8 mouse cellular contexts compared by ENCODE assay signal in the genomic region with DNA sequence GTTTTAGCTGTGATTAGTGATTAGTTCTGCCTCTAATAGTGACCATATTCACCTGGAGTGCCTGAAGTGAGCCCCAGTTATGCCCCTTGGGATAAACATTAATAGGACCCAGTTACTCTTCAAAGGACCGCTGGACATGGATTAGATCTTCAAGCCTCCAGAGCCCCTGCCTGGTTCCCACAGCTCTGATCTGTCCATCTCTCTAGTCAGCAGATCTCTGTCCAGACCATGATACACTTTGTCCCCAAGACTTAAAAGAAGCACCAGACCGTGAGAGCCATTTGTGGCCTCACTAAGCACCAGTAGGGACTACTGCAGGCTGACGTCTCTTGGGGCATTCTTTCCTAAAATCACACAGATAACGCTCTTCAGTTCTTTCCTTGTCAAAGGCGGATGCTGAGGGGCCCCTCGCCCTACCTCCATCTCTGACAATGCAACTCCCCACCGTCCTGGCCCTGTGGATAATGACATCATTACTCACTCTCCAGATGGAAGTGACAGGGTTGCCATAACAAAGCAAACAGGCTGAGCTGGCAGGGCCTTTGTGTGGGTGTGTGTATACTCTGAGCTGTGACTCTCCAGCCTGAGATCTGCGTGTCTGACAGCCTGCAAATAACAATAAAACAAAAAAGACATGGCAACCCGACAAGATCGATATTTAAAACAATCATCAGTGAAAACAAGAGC. TPM values are rescaled to one million over a fixed set of nuclear protein-coding genes. Genes with fewer than 3 reads are reported as not detected.
A peak's percentile ranks its signal among the peaks of the same experiment; 100 is the strongest.
DNase-seq lines count a peak whose midpoint lies in the region; ATAC-seq and TF ChIP-seq lines count a peak whose summit lies in the region.

No protein-coding gene starts in this region.

- no peak for TF ChIP-seq POLR2A in kidney, adult 2 months (IDR thresholded peaks at IDR 0.05; ENCODE audit: low read depth, low read length)

- H3K27me3 ChIP-seq in kidney, adult 2 months (replicated peaks; ENCODE audit: control insufficient read depth, insufficient read depth, low read length), result no peaks in the 10 kb centered on the region
- H3K27me3 ChIP-seq in neural tube, embryonic 12.5 days (replicated peaks), result no peaks in the 10 kb centered on the region

- 34% methylated on average over 10 of the region's 10 CpGs for WGBS in kidney, adult 2 months
- 9% methylated on average over 10 of the region's 10 CpGs for WGBS in neural tube, embryonic 12.5 days

- peak overlapping the region; percentile 48 for H3K4me2 ChIP-seq in neural tube, embryonic 12.5 days (replicated peaks)

- peak; percentile 89 for DNase-seq in Muller cell, postnatal 12 days (ENCODE audit: inconsistent ontology term)
- peak; percentile 62 to 65 for DNase-seq in cerebellum, postnatal 10 days
- DNase-seq in heart, adult 8-10 months (ENCODE audit: low spot score), result peak; percentile 17
- peak; percentile 74 for DNase-seq in kidney, adult 2 months
- peak; percentile 49 for DNase-seq in left cerebral cortex, postnatal 4 days
- DNase-seq in thymus, postnatal 10 days (ENCODE audit: low spot score in 2 of 2), result no peak
- no peak for DNase-seq in spleen, postnatal 14 days (ENCODE audit: low spot score in 2 of 2)

- H3K36me3 ChIP-seq in kidney, adult 2 months (ENCODE audit: control insufficient read depth, insufficient read depth, low read length), result no peaks in the 10 kb centered on the region
- no peaks in the 10 kb centered on the region for H3K36me3 ChIP-seq in neural tube, embryonic 12.5 days

- H3K9me3 ChIP-seq in neural tube, embryonic 12.5 days, result no peaks in the 10 kb centered on the region

- H3K4me1 ChIP-seq in kidney, adult 2 months (ENCODE audit: control insufficient read depth, insufficient read depth, low read length), result peaks cover 7% of the 10 kb centered on the region; the same call in 1 of the 2 replicates
- peaks cover 25% of the 10 kb centered on the region for H3K4me1 ChIP-seq in neural tube, embryonic 12.5 days

- ATAC-seq in neural tube, embryonic 12.5 days (ENCODE audit: low FRiP score, low read depth), result peak; percentile 92

- no peak overlapping the region for H3K27ac ChIP-seq in kidney, adult 2 months (ENCODE audit: insufficient read depth, low read depth, low read length)
- peak overlapping the region; percentile 80 for H3K27ac ChIP-seq in neural tube, embryonic 12.5 days

- intact Hi-C loops in left cerebral cortex, postnatal 4 days (cut with DNase I), result no loop called here

- no peak for TF ChIP-seq CTCF in kidney, adult 2 months (conservative IDR thresholded peaks at IDR 0.05; ENCODE audit: insufficient read depth, insufficient read length, low read depth, low read length)

- H3K9ac ChIP-seq in neural tube, embryonic 12.5 days, result peak overlapping the region; percentile 26; the same call in 1 of the 2 replicates

- no peak overlapping the region for H3K4me3 ChIP-seq in kidney, adult 2 months (ENCODE audit: insufficient read depth, low read depth, low read length)
- no peak overlapping the region for H3K4me3 ChIP-seq in neural tube, embryonic 12.5 days

RNA-seq across cellular contexts. Expression of gene Bclaf1, which starts 26.8 kb away (rescaled TPM):
- total RNA-seq in heart, adult 8-10 months (2022), result 10 to 100 TPM; 44.7 to 58.2 (median 51.9) TPM
- 11.3 and 13.5 TPM in 2 replicates for polyA plus RNA-seq in kidney, adult 2 months (2012; rRNA removed)
- total RNA-seq in left cerebral cortex, postnatal 4 days (2021), result 100 to 1,000 TPM; 156 TPM
- polyA plus RNA-seq in neural tube, embryonic 12.5 days (2016; fragmentation: Nextera tagmentation; extraction: Ambion mirVana), result 139 and 143 TPM in 2 replicates

Comparison
In these comparisons a context has a peak if more than half of its experiments do, and no peak if none do; other contexts are left out.
1. DNase-seq: peak in Muller cell, postnatal 12 days (single experiment), cerebellum, postnatal 10 days (2 of 2), heart, adult 8-10 months (single experiment), kidney, adult 2 months (single experiment) and left cerebral cortex, postnatal 4 days (single experiment); none in thymus, postnatal 10 days (0 of 2) and spleen, postnatal 14 days (0 of 2).